ENCODE assay signal across 31 mouse cellular contexts in the genomic region with DNA sequence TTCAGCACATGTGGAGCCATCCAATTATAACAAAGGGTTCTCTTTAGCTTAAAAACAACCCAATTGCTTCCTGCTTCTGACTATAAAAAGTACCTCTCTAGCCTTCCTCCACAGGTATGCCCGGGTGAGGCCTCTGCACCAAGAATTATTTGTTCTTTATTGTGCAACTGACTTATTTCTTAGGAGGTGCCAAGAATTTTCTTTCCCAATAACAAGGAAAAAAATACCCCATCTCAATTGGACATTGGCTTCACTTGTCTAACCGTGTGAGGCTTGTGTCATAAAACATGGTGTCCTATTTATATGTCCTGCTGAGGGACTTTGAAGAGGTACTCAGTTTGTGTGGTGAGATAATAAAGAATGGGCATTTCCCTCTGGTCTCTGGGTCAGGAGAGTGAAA. TPM values are rescaled to one million over a fixed set of nuclear protein-coding genes. Genes with fewer than 3 reads are reported as not detected.
DNase-seq lines count a peak whose midpoint lies in the region.
"Had no signal": no experiment of that assay in that cellular context is flagged by ENCODE, and none has a peak within 500 bp of the region (broad histone marks: within the 10 kb centered on the region; RNA-seq: fewer than 3 reads in every experiment).

No protein-coding gene starts in this region.

- 77% methylated on average over 2 of the region's 2 CpGs for WGBS in heart, embryonic 10.5 days

- H3K27me3 ChIP-seq in heart, embryonic 10.5 days (ENCODE audit: insufficient read depth, poor library complexity, severe bottlenecking) = no peaks in the 10 kb centered on the region
- H3K27me3 ChIP-seq: forebrain, embryonic 13.5 days; heart, embryonic 12.5 days; heart, embryonic 15.5 days had no signal

- no peaks in the 10 kb centered on the region for H3K9me3 ChIP-seq in heart, embryonic 10.5 days
- H3K9me3 ChIP-seq: forebrain, embryonic 10.5 days; forebrain, embryonic 13.5 days; heart, embryonic 12.5 days; heart, embryonic 15.5 days; hindbrain, embryonic 10.5 days had no signal

- peak; percentile 10 for DNase-seq in heart, embryonic 10.5 days (ENCODE audit: low spot score)
- DNase-seq in heart, adult 8-10 months (ENCODE audit: low spot score) = no peak
- DNase-seq in lung, adult 18-20 months = peak; percentile 13 to 44
- no peak for DNase-seq in lung, postnatal 14 days
- DNase-seq in lung, postnatal 25 days (ENCODE audit: low spot score) = peak; percentile 62
- no peak for DNase-seq in lung, postnatal 4 days
- DNase-seq: adrenal gland, adult 8-10 months; adrenal gland, postnatal 25 days; cerebellum, adult 18-20 months; cerebellum, adult 9-10 months; cerebellum, postnatal 14 days; gastrocnemius, postnatal 10 days; gastrocnemius, postnatal 36 days; heart, adult 2 months; heart, postnatal 10 days; heart, postnatal 36 days had no signal

- H3K4me1 ChIP-seq in heart, embryonic 10.5 days = no peaks in the 10 kb centered on the region
- H3K4me1 ChIP-seq: forebrain, embryonic 10.5 days; forebrain, embryonic 13.5 days; hindbrain, embryonic 10.5 days had no signal

- H3K4me3 ChIP-seq in heart, embryonic 10.5 days = no peak overlapping the region
- H3K4me3 ChIP-seq: forebrain, embryonic 10.5 days; forebrain, embryonic 13.5 days; heart, adult 2 months; heart, embryonic 12.5 days; heart, embryonic 15.5 days; hindbrain, embryonic 10.5 days had no signal

- H3K27ac ChIP-seq in heart, embryonic 10.5 days = no peak overlapping the region
- H3K27ac ChIP-seq: forebrain, embryonic 10.5 days; forebrain, embryonic 13.5 days; heart, adult 2 months; heart, embryonic 15.5 days; hindbrain, embryonic 10.5 days; hindbrain, embryonic 14.5 days; hindbrain, postnatal 0 days had no signal

- no peaks in the 10 kb centered on the region for H3K36me3 ChIP-seq in heart, embryonic 10.5 days
- H3K36me3 ChIP-seq: forebrain, embryonic 10.5 days; heart, embryonic 12.5 days; heart, embryonic 15.5 days; hindbrain, embryonic 10.5 days had no signal

RNA-seq across cellular contexts. Expression of a gene that starts 14.4 kb away (rescaled TPM):
- polyA plus RNA-seq in heart, embryonic 10.5 days (2016; fragmentation: Nextera tagmentation; extraction: Ambion mirVana) = not detected in 2 replicates
- total RNA-seq in heart, adult 8-10 months (2022) = not detected
- total RNA-seq: adrenal gland, adult 8-10 months; adrenal gland, postnatal 25 days; gastrocnemius, adult 18-20 months; gastrocnemius, postnatal 10 days; gastrocnemius, postnatal 36 days; granulocyte monocyte progenitor cell, adult 5-6 weeks; heart, adult 2 months; heart, postnatal 10 days; heart, postnatal 36 days; hindbrain, postnatal 0 days had no signal
- polyA plus RNA-seq: activated CD4-positive, CD25-positive, alpha-beta regulatory T cell, adult 4 months; brain, embryonic 14.5 days; embryonic facial prominence, embryonic 11.5 days; forebrain, embryonic 10.5 days; forebrain, embryonic 13.5 days; forebrain, embryonic 16.5 days; heart, embryonic 12.5 days; heart, embryonic 15.5 days; hindbrain, embryonic 10.5 days; hindbrain, embryonic 14.5 days; hindbrain, postnatal 0 days had no signal

RNA-seq across cellular contexts. Expression of a gene that starts 19.3 kb away (rescaled TPM):
- polyA plus RNA-seq in heart, embryonic 10.5 days (2016; fragmentation: Nextera tagmentation; extraction: Ambion mirVana) = 0.59 TPM in 1 of 2 replicates, not detected in the other
- total RNA-seq in heart, adult 8-10 months (2022) = not detected
- total RNA-seq: adrenal gland, adult 8-10 months; adrenal gland, postnatal 25 days; ES-E14; gastrocnemius, adult 18-20 months; gastrocnemius, postnatal 36 days; granulocyte monocyte progenitor cell, adult 5-6 weeks; heart, adult 2 months; heart, postnatal 10 days; heart, postnatal 36 days; hindbrain, postnatal 0 days had no signal
- polyA plus RNA-seq: activated CD4-positive, CD25-positive, alpha-beta regulatory T cell, adult 4 months; brain, embryonic 14.5 days; embryonic facial prominence, embryonic 11.5 days; embryonic facial prominence, embryonic 14.5 days; forebrain, embryonic 10.5 days; forebrain, embryonic 13.5 days; forebrain, embryonic 16.5 days; heart, adult 2 months; heart, embryonic 15.5 days; hindbrain, embryonic 10.5 days; hindbrain, embryonic 14.5 days; hindbrain, postnatal 0 days had no signal

RNA-seq across cellular contexts. Expression of a gene that starts 38.9 kb away (rescaled TPM):
- polyA plus RNA-seq in heart, embryonic 10.5 days (2016; fragmentation: Nextera tagmentation; extraction: Ambion mirVana) = 0.67 and 0.70 TPM in 2 replicates
- under 1 TPM in 1 of 4 experiments, not detected in 3; 0.14 TPM for total RNA-seq in heart, adult 8-10 months (2022)
- total RNA-seq: ES-E14; gastrocnemius, adult 18-20 months; gastrocnemius, postnatal 10 days; gastrocnemius, postnatal 36 days; granulocyte monocyte progenitor cell, adult 5-6 weeks; heart, adult 2 months; heart, postnatal 36 days; hindbrain, postnatal 0 days had no signal
- polyA plus RNA-seq: activated CD4-positive, CD25-positive, alpha-beta regulatory T cell, adult 4 months; brain, embryonic 14.5 days; embryonic facial prominence, embryonic 11.5 days; embryonic facial prominence, embryonic 14.5 days; forebrain, embryonic 10.5 days; forebrain, embryonic 13.5 days; forebrain, embryonic 16.5 days; hindbrain, embryonic 10.5 days; hindbrain, embryonic 14.5 days; hindbrain, postnatal 0 days had no signal

Comparison
In these comparisons a context has a peak if more than half of its experiments do, and no peak if none do; other contexts are left out.
1. DNase-seq: peak in heart, embryonic 10.5 days (single experiment), lung, adult 18-20 months (2 of 2) and lung, postnatal 25 days (single experiment); none in heart, adult 8-10 months (single experiment), lung, postnatal 14 days (single experiment) and lung, postnatal 4 days (0 of 2).